Mouse (Mus musculus): Measurements from ENCODE around the gene Mink1. TPM values are rescaled to one million over a fixed set of nuclear protein-coding genes. Genes with fewer than 3 reads are reported as not detected.

Mink1 gene
- polyA plus RNA-seq (2014; fragmentation: Illumina TruSeq; extraction: RNeasy Lipid Tissue Mini Kit (QIAGEN cat#74804)): 1.8 TPM

DNA sequence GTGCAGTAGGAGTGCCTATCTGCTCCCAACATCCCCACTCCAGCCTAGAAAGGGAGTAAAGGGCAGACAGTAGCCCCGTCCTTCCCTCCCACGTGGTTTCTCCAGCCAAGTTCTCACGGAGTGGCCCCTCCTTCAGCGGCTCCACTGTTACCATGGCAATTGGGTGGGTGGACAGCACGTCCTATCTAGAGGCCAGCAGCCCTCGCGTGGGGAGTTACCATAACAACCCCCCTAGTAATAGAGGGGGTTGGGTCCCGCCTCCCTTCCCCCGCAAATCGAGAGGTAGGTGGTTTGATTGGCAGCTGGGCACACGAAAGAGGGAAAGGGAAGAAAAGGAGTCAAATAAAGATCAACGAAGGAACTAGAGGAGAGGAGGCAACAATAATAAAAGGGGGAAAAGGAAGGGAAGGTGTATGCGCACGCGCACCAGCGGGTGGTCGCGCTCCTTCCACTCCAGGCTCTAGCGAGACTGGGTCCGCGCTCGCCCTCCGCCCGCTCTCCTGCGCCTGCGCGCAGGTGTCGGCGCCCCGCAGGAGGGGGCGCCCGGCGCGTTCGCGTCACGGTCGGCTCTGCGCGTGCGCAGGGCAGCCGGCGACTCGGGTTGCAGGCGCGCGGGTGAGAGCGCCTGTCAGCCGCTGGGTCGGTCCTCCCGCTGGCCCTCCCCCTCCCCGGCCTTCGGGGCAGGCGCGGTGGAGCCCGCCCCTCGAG, at the start of gene Mink1:
Gene Mink1, plus strand, starts transcription at position 595 of the 708 bp plus-strand sequence.

DNA sequence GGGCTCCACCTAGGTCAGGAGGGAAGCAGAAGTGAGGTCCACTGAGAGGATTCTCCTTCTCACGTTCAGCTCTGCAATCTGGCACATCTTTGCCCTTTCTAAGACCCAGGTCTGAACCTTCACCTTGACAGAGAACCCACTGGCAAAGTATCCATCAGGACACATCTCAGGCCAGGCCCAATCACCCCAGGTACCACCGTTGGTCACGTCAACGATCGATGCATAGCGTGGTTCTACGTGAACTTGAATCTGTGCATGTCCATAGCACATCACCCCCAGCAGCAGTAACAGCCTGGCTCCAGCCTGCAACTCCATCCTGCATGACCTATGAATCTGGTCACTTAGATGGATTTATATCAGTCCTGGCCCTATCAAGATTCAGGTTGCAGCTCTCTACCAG, 48.4 kb upstream of the Mink1 start, which contains the start of gene Vmo1:
Gene Vmo1, minus strand, starts transcription at position 329 of the 400 bp plus-strand sequence.

DNA sequence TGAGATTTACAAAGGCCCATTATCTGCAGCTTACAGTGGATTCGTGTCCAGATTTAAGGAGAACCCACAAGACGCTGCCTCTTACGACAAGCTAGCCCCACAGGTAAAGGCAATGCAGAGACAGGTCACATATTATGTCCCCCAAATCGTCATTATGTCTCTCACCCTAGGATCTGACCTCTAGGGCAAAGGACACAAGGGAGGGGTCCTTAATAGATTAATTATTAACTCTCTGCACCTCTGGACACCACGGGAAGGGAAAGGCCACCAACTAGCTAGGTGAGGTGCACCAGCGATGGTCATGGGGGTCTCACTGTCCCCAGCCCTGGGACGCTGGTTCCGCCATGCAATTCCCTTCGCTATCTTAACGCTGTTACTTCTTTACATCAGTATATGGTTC, 43.8 kb upstream of the Mink1 start, which contains the start of gene Gltpd2:
Gene Gltpd2, plus strand, starts transcription at position 274 of the 400 bp plus-strand sequence.

DNA sequence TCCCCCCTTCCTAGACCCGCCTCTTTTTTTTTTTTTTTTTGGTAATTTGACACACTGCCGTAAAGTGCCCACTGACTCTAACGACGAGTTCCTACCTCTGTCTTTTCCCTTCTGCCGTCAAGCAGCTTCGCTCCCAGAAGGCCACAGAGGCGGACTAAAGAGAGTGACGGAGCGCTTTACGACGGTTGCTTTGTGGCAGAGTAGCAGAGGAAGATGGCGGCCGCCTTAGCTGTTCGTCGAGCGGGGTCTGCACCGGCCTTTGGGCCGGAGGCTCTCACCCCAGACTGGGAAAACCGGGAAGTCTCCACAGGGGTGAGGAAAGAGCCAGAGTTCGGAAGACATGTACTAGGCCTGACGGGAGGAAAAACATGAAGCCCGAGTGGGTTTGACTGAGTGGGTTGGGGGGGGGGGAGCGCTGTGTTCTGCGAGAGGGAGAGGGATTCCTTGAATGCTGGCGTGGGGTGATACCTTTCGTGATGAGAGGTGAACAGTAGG, 37.5 kb upstream of the Mink1 start, which contains the start of gene Psmb6:
Gene Psmb6, plus strand, starts transcription at position 184 of the 495 bp plus-strand sequence.

DNA sequence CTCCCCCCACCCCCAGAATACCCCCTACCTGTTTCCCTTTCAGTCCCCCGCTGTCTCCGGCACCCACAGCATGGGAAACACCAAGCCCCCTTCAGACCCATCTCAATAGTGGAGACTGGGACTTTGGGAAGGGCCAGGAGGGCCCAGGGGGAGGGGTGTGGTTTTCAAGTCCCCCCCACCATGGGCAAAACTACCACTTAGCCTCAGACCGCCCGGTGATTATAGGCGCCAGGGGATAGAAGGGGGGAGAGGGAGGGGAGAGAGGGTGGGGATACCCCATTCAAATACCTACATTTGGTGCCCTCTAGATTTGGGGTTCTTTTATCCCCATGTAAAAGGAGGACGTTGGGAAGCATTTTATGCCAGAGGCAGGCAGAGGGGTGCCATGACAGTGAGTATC, 29.8 kb upstream of the Mink1 start, which contains the start of gene Gm40193:
Gene Gm40193, minus strand, starts transcription at position 101 of the 400 bp plus-strand sequence.

DNA sequence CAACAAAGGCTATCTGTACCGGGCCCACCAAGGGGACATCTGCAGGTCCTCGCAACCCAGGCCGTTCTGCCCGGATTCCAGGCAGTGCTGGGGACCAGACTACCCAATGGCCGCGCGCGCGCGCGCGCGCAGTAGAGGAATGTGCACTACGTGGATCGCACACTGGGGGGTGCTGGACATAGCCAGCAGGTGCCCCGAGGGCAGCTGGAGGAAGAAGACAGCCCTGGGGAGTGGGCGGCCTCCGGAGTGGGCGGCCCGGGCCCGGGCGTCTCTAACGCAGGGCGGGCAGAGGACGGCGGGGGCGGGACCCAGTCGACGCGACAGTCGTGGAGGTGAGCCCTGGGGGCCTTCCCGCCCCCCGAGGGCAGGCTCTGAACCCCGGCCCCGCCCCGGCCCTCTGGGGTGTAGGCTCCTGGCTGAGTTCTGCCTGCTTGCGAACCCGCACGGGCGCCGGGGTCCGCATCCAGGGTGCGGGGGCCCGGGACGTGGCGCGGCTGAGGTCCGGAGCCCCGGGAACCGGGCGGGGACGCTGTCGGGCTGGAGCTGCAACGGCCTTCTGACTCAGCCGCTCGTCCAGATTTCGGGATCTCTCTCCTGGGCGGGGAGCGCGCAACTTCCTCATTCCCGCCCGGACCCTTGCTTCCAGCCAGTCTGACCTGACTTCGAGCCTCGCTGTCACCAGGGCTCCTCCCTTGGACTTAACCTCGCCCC, 22.6 kb upstream of the Mink1 start, which contains the start of gene Pld2:
Gene Pld2, plus strand, starts transcription at position 188 of the 711 bp plus-strand sequence.

DNA sequence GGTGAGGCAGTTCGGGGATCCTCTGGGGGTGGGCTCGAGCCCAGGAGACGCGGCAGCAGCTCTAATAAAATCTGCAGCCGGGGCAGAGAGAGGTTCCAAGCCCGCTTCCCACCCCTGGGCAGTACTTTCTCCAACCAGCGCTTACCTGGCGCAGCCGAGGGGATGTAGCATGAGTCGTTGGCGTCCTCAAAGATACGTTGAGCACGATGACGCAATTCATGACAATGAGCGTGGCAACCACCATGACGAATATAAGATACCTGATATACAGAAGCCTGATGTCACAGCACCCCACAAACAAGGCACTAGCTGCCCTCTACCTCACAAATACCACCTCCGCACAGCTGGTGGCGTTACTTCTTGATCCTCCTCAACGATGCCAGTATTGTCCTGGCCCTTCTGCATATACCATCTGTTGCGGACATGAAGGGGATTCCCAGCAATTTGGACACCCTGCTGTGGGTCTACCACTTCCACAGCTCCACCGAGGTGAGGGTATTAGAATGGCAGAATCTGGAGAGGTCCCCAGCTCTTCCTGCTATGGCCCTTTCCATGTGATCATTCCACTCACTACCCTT, 52.9 kb downstream of the Mink1 start, which contains the start of gene 4930544D05Rik:
Gene 4930544D05Rik, plus strand, starts transcription at position 333 of the 578 bp plus-strand sequence.

DNA sequence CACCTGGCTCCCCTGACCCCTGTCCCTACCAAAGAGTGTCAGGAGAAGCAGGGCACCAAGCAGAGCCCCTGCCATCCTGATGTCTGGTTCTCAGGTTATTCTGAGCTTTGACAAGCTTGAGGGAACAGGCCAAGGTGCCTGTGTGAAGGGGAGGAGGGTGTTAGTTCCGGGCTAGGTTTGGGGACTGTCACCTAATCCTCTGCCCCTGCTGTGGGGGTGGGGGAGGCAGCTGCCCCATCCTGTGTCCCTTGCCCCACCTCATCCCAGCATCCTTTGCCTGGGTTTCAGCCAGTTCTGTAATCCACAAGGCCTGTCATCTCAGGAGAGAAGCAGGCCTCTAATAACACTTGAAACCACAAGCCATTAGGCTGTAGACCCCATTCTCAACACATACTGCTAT, 56.4 kb downstream of the Mink1 start, which contains the start of gene Chrne:
Gene Chrne, minus strand, starts transcription at position 116 of the 400 bp plus-strand sequence.

DNA sequence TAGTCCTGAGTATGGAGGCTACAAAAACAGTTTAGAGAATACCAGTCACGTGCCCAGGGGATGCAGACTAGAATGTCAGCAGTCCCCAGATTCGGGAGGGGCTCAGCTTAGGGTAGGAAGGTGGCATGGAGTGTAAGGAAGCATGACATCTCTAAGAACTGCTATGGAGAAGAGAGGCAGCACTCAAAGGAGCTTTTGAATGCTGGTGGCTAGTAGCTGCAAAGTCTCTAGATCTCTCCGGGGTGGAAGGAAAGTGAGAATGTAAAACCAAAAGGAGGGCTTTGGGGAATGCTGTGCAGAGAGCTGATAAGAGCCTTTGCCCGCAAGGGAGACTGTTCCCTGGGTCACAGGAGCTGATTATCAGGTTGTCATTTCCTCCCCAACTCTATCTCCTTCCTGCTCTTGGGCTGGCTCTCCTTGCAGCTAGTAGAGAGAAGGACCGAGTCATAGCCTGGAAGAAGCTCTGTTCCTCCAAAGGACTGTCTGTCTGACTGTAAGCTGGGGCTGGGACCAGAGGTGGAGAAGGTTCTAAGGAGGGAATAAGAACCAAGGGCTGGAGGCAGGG, 76.1 kb downstream of the Mink1 start, which contains the start of gene Gp1ba:
Gene Gp1ba, plus strand, starts transcription at position 409 of the 565 bp plus-strand sequence.

DNA sequence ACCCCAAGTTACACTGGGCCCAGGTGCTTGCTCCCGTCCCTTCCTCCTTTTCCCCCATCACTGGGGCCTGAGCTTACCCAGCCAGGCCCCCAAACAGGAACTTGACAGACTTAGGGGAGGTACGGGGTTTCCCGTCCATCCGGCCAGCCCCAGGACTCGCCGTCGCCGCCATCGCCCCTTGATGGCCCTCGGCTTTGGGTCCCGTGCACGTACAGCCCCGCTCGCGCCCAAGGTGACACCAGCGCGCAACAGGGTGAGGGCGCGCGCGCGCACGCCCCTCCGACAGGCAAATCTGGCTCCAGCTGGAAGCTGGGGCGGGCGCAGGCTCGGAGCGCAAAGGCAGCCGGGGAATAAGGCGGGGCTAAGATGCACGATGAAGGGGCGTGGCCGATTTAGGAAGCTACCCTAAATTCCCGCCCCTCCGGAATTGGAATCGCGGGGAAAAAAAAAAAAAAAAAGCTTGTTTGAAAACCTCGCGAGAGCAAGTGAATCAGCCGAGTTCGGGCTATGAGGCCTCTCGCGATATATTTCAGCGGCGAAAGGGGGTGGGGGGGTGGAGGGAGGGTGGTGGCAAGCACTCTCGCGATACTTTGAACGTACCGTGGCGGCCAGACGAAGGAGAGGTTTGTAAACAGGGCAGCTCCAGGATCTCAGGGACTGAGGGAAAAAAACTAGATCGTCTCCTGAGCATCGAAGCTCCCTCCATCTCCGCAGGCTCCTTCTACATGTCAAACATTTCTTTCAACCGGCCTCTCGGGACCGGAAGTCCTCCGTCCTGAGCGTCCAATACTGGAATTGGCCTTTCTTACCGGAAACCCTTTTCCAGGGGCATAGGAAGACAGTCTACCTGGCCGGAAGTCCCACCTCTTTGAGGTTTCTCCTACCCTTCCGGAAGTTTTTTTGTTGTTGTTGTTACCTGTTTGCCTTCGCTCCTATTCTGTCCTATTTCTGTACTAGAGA, 84.3 kb downstream of the Mink1 start, which contains the start of the genes Rnf167 and Slc25a11:
Gene Rnf167, plus strand, starts transcription at position 545 of the 960 bp plus-strand sequence.
Gene Slc25a11, minus strand, starts transcription at position 789 of the 960 bp plus-strand sequence.

DNA sequence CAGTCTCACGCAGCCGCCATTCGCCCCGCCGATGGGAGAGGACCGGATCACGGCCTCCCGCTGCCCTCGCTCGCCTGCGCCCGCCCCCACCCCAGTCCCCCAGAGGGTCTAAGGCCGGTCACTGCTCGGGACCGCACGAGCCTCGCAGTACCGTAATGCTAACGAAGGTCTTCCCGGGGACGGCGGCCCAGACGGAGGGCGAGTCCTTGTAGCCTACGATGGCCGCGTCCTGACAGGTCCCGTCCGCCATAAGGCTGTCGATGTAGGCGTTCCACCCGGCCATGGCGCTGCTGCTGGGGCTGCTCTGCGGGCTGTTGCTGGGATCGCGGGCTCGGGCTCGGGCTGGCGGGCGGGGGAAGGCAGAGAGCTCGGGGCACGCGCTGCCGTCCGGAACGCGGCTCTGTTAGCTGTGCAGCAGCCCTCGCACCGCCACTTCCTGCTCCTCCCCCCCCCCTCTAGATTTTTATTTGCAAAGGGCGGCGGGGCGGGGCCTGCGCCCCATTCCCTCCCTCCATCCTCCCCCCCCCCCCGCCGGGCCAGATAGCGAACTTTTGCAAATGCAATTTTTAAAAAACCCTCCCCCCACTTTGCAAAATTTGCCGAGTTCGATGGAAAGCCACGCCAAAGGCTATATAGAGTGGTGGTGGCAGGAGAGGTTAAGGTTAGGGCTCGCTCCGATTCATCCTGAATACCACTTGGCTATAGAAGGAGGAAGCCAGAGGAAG, 91.7 kb downstream of the Mink1 start, which contains the start of gene Pfn1:
Gene Pfn1, minus strand, starts transcription at position 447 of the 725 bp plus-strand sequence.

DNA sequence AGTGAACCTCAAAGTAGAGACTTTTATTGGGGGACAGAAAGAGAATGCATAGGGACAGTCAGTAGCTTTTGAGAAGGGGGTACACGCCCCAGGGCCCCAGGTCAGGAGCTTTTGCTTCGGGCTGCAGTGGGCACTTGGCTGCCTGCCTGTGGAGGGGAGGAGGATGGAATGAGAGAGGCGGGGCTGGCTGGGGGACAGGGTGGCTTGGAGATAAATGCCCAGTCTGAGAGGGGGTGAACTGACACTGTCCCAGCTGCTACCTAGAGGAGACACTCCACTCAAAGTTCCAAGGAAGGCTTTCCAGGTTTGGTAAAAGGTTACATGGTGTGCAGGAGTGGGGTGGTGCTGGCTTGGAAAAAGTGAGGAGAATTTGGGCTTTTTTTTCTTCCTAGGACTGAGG, 94.3 kb downstream of the Mink1 start, which contains the start of gene Eno3:
Gene Eno3, plus strand, starts transcription at position 239 of the 400 bp plus-strand sequence.

Other genes with a start within 250 kb of the Mink1 start
- gene Alox12e, start 240.3 kb upstream of the Mink1 start, polyA plus RNA-seq (2014; fragmentation: Illumina TruSeq; extraction: RNeasy Lipid Tissue Mini Kit (QIAGEN cat#74804)): 2.4 TPM
- gene Alox15, start 210.8 kb upstream of the Mink1 start, polyA plus RNA-seq (2014; fragmentation: Illumina TruSeq; extraction: RNeasy Lipid Tissue Mini Kit (QIAGEN cat#74804)): 13.4 TPM
- 21.0 TPM for gene Pelp1, start 152.8 kb upstream of the Mink1 start, polyA plus RNA-seq (2014; fragmentation: Illumina TruSeq; extraction: RNeasy Lipid Tissue Mini Kit (QIAGEN cat#74804))
- gene Arrb2, start 130.2 kb upstream of the Mink1 start, polyA plus RNA-seq (2014; fragmentation: Illumina TruSeq; extraction: RNeasy Lipid Tissue Mini Kit (QIAGEN cat#74804)): 0.91 TPM
- gene Med11, start 111.0 kb upstream of the Mink1 start, polyA plus RNA-seq (2014; fragmentation: Illumina TruSeq; extraction: RNeasy Lipid Tissue Mini Kit (QIAGEN cat#74804)): 7.2 TPM
- 0.31 TPM for gene Zmynd15, start 103.4 kb upstream of the Mink1 start, polyA plus RNA-seq (2014; fragmentation: Illumina TruSeq; extraction: RNeasy Lipid Tissue Mini Kit (QIAGEN cat#74804))
- gene Cxcl16, start 102.9 kb upstream of the Mink1 start, polyA plus RNA-seq (2014; fragmentation: Illumina TruSeq; extraction: RNeasy Lipid Tissue Mini Kit (QIAGEN cat#74804)): 14.6 TPM
- gene Tm4sf5, start 57.6 kb upstream of the Mink1 start, polyA plus RNA-seq (2014; fragmentation: Illumina TruSeq; extraction: RNeasy Lipid Tissue Mini Kit (QIAGEN cat#74804)): 2.7 TPM
- not detected for gene Vmo1, start 48.3 kb upstream of the Mink1 start, polyA plus RNA-seq (2014; fragmentation: Illumina TruSeq; extraction: RNeasy Lipid Tissue Mini Kit (QIAGEN cat#74804))
- gene Gltpd2, start 43.7 kb upstream of the Mink1 start, polyA plus RNA-seq (2014; fragmentation: Illumina TruSeq; extraction: RNeasy Lipid Tissue Mini Kit (QIAGEN cat#74804)): not detected
- gene Psmb6, start 37.5 kb upstream of the Mink1 start, polyA plus RNA-seq (2014; fragmentation: Illumina TruSeq; extraction: RNeasy Lipid Tissue Mini Kit (QIAGEN cat#74804)): 22.0 TPM
- gene Gm40193, start 29.9 kb upstream of the Mink1 start, polyA plus RNA-seq (2014; fragmentation: Illumina TruSeq; extraction: RNeasy Lipid Tissue Mini Kit (QIAGEN cat#74804)): not detected
- 1.7 TPM for gene Pld2, start 22.8 kb upstream of the Mink1 start, polyA plus RNA-seq (2014; fragmentation: Illumina TruSeq; extraction: RNeasy Lipid Tissue Mini Kit (QIAGEN cat#74804))
- not detected for gene 4930544D05Rik, start 53.0 kb downstream of the Mink1 start, polyA plus RNA-seq (2014; fragmentation: Illumina TruSeq; extraction: RNeasy Lipid Tissue Mini Kit (QIAGEN cat#74804))
- not detected for gene Chrne, start 56.3 kb downstream of the Mink1 start, polyA plus RNA-seq (2014; fragmentation: Illumina TruSeq; extraction: RNeasy Lipid Tissue Mini Kit (QIAGEN cat#74804))
- not detected for gene Gp1ba, start 76.2 kb downstream of the Mink1 start, polyA plus RNA-seq (2014; fragmentation: Illumina TruSeq; extraction: RNeasy Lipid Tissue Mini Kit (QIAGEN cat#74804))
- gene Rnf167, start 84.4 kb downstream of the Mink1 start, polyA plus RNA-seq (2014; fragmentation: Illumina TruSeq; extraction: RNeasy Lipid Tissue Mini Kit (QIAGEN cat#74804)): 35.7 TPM
- 18.4 TPM for gene Slc25a11, start 84.6 kb downstream of the Mink1 start, polyA plus RNA-seq (2014; fragmentation: Illumina TruSeq; extraction: RNeasy Lipid Tissue Mini Kit (QIAGEN cat#74804))
- 72.0 TPM for gene Pfn1, start 91.8 kb downstream of the Mink1 start, polyA plus RNA-seq (2014; fragmentation: Illumina TruSeq; extraction: RNeasy Lipid Tissue Mini Kit (QIAGEN cat#74804))
- not detected for gene Eno3, start 94.3 kb downstream of the Mink1 start, polyA plus RNA-seq (2014; fragmentation: Illumina TruSeq; extraction: RNeasy Lipid Tissue Mini Kit (QIAGEN cat#74804))
- gene Spag7, start 106.5 kb downstream of the Mink1 start, polyA plus RNA-seq (2014; fragmentation: Illumina TruSeq; extraction: RNeasy Lipid Tissue Mini Kit (QIAGEN cat#74804)): 26.6 TPM
- gene Camta2, start 125.2 kb downstream of the Mink1 start, polyA plus RNA-seq (2014; fragmentation: Illumina TruSeq; extraction: RNeasy Lipid Tissue Mini Kit (QIAGEN cat#74804)): 0.48 TPM
- 0.46 TPM for gene Inca1, start 137.3 kb downstream of the Mink1 start, polyA plus RNA-seq (2014; fragmentation: Illumina TruSeq; extraction: RNeasy Lipid Tissue Mini Kit (QIAGEN cat#74804))
- 10.3 TPM for gene Kif1c, start 137.7 kb downstream of the Mink1 start, polyA plus RNA-seq (2014; fragmentation: Illumina TruSeq; extraction: RNeasy Lipid Tissue Mini Kit (QIAGEN cat#74804))
- gene Zfp3, start 201.3 kb downstream of the Mink1 start, polyA plus RNA-seq (2014; fragmentation: Illumina TruSeq; extraction: RNeasy Lipid Tissue Mini Kit (QIAGEN cat#74804)): 4.5 TPM
- gene Scimp, start 249.7 kb downstream of the Mink1 start, polyA plus RNA-seq (2014; fragmentation: Illumina TruSeq; extraction: RNeasy Lipid Tissue Mini Kit (QIAGEN cat#74804)): not detected

All from ovary, adult 10 weeks (tissue).